Mouse (Mus musculus) small intestine, adult 2 months (tissue): ENCODE measurements around the gene Rem2. TPM values are rescaled to one million over a fixed set of nuclear protein-coding genes. Genes with fewer than 3 reads are reported as not detected.

Experiments
- H3K27ac ChIP-seq: fragments of 200-500 bp; 2 replicates; pipeline ENCODE4 v1.5.1; 2012; ENCODE audit warnings: low read depth, low read length, control low read depth, inconsistent platforms; ENCODE audit not compliant: insufficient read depth
- H3K27me3 ChIP-seq: fragments of 200-500 bp; 2 replicates; pipeline ENCODE4 v1.6.1; 2012; ENCODE audit warnings: mild to moderate bottlenecking, moderate library complexity, low read length, inconsistent platforms; ENCODE audit not compliant: control insufficient read depth, insufficient read depth
- H3K36me3 ChIP-seq: fragments of 200-500 bp; 2 replicates; pipeline ENCODE4 v1.6.1; 2012; ENCODE audit warnings: mild to moderate bottlenecking, low read length, control low read depth, inconsistent platforms; ENCODE audit not compliant: control insufficient read depth, insufficient read depth
- H3K4me1 ChIP-seq: fragments of 200-500 bp; 2 replicates; pipeline ENCODE4 v1.6.1; 2012; ENCODE audit warnings: low read length, inconsistent platforms, mixed read lengths; ENCODE audit not compliant: control insufficient read depth, insufficient read depth, insufficient read length
- H3K4me3 ChIP-seq: fragments of 200-500 bp; 2 replicates; pipeline ENCODE4 v1.5.1; 2012; ENCODE audit warnings: low read depth, mild to moderate bottlenecking, control low read depth, inconsistent platforms, low read length, moderate library complexity
- CTCF ChIP-seq: fragments of 200-500 bp; IDR thresholded peaks from 2 replicates; pipeline ENCODE4 v1.5.1; 2012; ENCODE audit warnings: low read depth, mild to moderate bottlenecking, control low read depth, inconsistent platforms, low read length, moderate library complexity, mixed read lengths; ENCODE audit not compliant: insufficient replicate concordance, insufficient read length; ENCODE audit errors: extremely low read depth
- POLR2A ChIP-seq: fragments of 200-500 bp; IDR thresholded peaks from 2 replicates; pipeline ENCODE4 v1.6.1; 2012; ENCODE audit warnings: low read depth, mild to moderate bottlenecking, control low read depth, inconsistent platforms, low read length, moderate library complexity
- WGBS: fragments of 180-500 bp; shearing (Covaris S2); methylation state at CpG from one replicate; pipeline ENCODE4 v1.1.7; 2018; 5-methylcytosine and 5-hydroxymethylcytosine counted together
- polyA plus RNA-seq: library from polyadenylated mRNA; depleted of rRNA; stranded (reverse); fragments of >200 nt; gene quantifications from 2 replicates; pipeline ENCODE4 v1.2.3, GENCODE M21; 2012; rRNA removed

Gene Rem2
- polyA plus RNA-seq, 1 experiment, result 0.76 TPM

DNA sequence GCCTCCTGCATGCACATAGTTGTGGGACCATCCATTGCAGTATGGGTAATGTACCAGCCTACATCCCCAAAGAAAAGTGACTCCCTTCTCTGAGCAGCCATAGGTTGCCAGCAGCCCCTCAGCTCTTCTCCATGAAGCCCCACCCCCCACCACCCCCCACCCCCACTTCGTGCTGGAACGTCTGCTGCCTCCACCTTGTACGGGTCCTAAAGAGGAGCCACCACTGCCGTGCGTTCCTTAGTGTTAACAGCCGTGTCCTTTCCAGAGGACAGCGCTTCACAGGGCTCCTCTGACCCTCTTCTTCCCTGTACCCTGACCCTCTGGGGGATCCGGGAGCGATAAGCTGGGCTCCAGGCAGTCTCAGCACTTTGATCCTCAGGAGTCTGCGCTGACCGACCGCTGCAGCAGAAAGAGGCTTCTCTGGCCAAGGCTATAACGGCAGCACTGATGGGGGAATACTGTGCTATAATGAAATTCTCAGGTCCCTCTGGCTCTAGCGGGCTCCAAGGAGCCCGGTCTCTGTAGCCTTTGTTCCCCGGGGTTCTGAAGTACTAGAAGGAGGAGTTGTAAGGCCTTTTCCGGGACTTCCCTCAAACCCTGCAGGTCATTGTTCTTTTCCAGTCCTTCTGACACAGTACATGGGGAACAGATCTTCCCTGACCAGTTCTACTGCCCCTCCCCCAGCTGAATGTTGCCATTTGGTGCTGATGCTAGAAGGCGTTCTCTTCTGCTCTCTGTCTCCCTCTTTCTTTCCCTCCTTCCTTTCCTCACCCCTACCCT lies 51.5 kb downstream of the Rem2 start:
- Histone ChIP-seq H3K4me1 (peaks cover 6% of the 10 kb centered on the region; the same call in 1 of the 2 replicates), H3K4me3 (peak overlapping the region; percentile 33), H3K36me3 (no peaks in the 10 kb centered on the region), H3K27me3 (no peaks in the 10 kb centered on the region), H3K27ac (no peak overlapping the region)
- no peak for TF ChIP-seq CTCF
- WGBS, result 3% methylated on average over 18 of the region's 18 CpGs

DNA sequence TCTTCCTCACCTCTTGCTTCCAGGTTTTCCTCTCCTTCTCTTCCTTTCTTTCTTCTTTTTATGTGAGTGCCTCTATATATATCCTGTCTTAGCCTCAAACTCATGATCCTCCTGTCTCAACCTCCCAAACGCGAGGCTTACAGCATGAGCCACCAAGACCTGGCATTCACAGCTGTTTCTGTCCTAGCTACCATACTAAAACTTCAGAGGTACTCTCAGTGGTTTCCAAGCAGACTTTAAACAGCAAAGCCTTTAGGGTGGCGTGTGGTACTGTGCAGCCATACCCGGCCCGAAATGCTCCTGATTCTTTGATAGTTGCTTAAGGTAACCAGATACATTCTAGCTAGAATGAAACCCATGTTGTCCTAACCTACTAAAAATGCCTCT lies 52.1 kb downstream of the Rem2 start:
- H3K36me3 ChIP-seq, result no peaks in the 10 kb centered on the region
- H3K27ac ChIP-seq, result no peak overlapping the region
- H3K4me3 ChIP-seq, result no peak overlapping the region
- no peaks in the 10 kb centered on the region for H3K27me3 ChIP-seq
- no peak for TF ChIP-seq CTCF
- no peak for TF ChIP-seq POLR2A
- 35% methylated on average over 5 of the region's 5 CpGs for WGBS
- H3K4me1 ChIP-seq, result peaks cover 6% of the 10 kb centered on the region; the same call in 1 of the 2 replicates

GRCm38 (mm10) chr14:54528446-54529111 lies 52.7 kb downstream of the Rem2 start:
- no peak overlapping the region for H3K4me3 ChIP-seq
- no peaks in the 10 kb centered on the region for H3K36me3 ChIP-seq
- H3K27ac ChIP-seq, result no peak overlapping the region
- peaks cover 6% of the 10 kb centered on the region; the same call in 1 of the 2 replicates for H3K4me1 ChIP-seq
- TF ChIP-seq CTCF (peak; percentile 86; the same call in 1 of the 2 replicates), POLR2A (no peak)
- WGBS, result 18% methylated on average over 17 of the region's 17 CpGs
- H3K27me3 ChIP-seq, result no peaks in the 10 kb centered on the region

Other genes with a start within 250 kb of the Rem2 start
- 561 and 627 TPM in 2 replicates for gene Dad1, start 222.0 kb upstream of the Rem2 start, polyA plus RNA-seq
- 35.2 and 53.6 TPM in 2 replicates for gene Abhd4, start 221.9 kb upstream of the Rem2 start, polyA plus RNA-seq
- gene Olfr49, start 191.2 kb upstream of the Rem2 start, polyA plus RNA-seq, result not detected in 2 replicates
- gene Oxa1l, start 115.3 kb upstream of the Rem2 start, polyA plus RNA-seq, result 73.2 and 120 TPM in 2 replicates
- 110 and 341 TPM in 2 replicates for gene Slc7a7, start 58.3 kb upstream of the Rem2 start, polyA plus RNA-seq
- 186 and 284 TPM in 2 replicates for gene Mrpl52, start 49.2 kb upstream of the Rem2 start, polyA plus RNA-seq
- 59.9 and 66.0 TPM in 2 replicates for gene Mmp14, start 44.5 kb upstream of the Rem2 start, polyA plus RNA-seq
- 139 and 303 TPM in 2 replicates for gene Lrp10, start 12.0 kb upstream of the Rem2 start, polyA plus RNA-seq
- 5.8 and 9.8 TPM in 2 replicates for gene Prmt5, start 41.4 kb downstream of the Rem2 start, polyA plus RNA-seq
- gene Haus4, start 78.5 kb downstream of the Rem2 start, polyA plus RNA-seq, result 4.7 and 11.8 TPM in 2 replicates
- 2.6 and 3.0 TPM in 2 replicates for gene Ajuba, start 101.5 kb downstream of the Rem2 start, polyA plus RNA-seq
- 2.3 and 5.6 TPM in 2 replicates for gene 4931414P19Rik, start 129.9 kb downstream of the Rem2 start, polyA plus RNA-seq
- gene Psmb5, start 141.9 kb downstream of the Rem2 start, polyA plus RNA-seq, result 122 and 160 TPM in 2 replicates
- not detected in 2 replicates for gene Psmb11, start 145.3 kb downstream of the Rem2 start, polyA plus RNA-seq
- not detected in 2 replicates for gene Gm17606, start 164.9 kb downstream of the Rem2 start, polyA plus RNA-seq
- 3.1 and 4.6 TPM in 2 replicates for gene Cdh24, start 165.3 kb downstream of the Rem2 start, polyA plus RNA-seq
- gene 1700123O20Rik, start 210.1 kb downstream of the Rem2 start, polyA plus RNA-seq, result 21.9 and 47.4 TPM in 2 replicates
- gene Acin1, start 210.8 kb downstream of the Rem2 start, polyA plus RNA-seq, result 32.5 and 76.4 TPM in 2 replicates
- gene Gm29776, start 222.7 kb downstream of the Rem2 start, polyA plus RNA-seq, result not detected in 2 replicates
- gene Cebpe, start 236.1 kb downstream of the Rem2 start, polyA plus RNA-seq, result 4.2 and 4.4 TPM in 2 replicates